ENCODE assay signal across 16 mouse cellular contexts in the genomic region with DNA sequence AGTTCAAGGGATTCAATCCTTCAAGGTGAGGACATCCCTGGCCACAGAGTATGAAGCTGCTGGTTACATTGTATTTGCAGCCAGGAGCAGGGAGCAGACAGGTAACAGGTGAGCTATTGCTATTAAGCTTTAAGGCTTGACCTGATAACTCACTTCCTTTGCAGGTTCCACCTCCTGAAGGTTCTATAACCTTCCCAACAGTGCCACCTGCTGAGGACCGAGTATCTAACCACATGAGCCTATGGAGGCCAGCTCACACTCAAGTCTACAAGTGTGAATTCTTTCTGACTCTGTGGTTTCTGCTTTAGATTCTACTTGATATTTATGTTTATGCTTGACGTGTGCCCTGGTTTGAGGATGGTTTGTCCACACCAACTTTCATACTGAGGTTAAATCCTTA. TPM values are rescaled to one million over a fixed set of nuclear protein-coding genes. Genes with fewer than 3 reads are reported as not detected.
DNase-seq lines count a peak whose midpoint lies in the region; ATAC-seq and TF ChIP-seq lines count a peak whose summit lies in the region.
"Had no signal": no experiment of that assay in that cellular context is flagged by ENCODE, and none has a peak within 500 bp of the region (broad histone marks: within the 10 kb centered on the region; RNA-seq: fewer than 3 reads in every experiment).

No protein-coding gene starts in this region.

- H3K9me3 ChIP-seq in lung, postnatal 0 days (ENCODE audit: low read length), result no peaks in the 10 kb centered on the region
- H3K9me3 ChIP-seq in stomach, postnatal 0 days (ENCODE audit: control insufficient read depth, low read length), result no peaks in the 10 kb centered on the region
- H3K9me3 ChIP-seq: embryonic facial prominence, embryonic 12.5 days; forebrain, embryonic 10.5 days; liver, embryonic 12.5 days had no signal

- WGBS in lung, postnatal 0 days, result 63% methylated on average over 2 of the region's 2 CpGs
- WGBS in lung, adult 2 months, result 57% methylated on average over 2 of the region's 2 CpGs
- 56% methylated on average over 2 of the region's 2 CpGs for WGBS in stomach, postnatal 0 days

- no peak for TF ChIP-seq POLR2A in lung, adult 2 months (IDR thresholded peaks at IDR 0.05; ENCODE audit: borderline replicate concordance, extremely low read depth, low read depth, low read length)

- no peak for ATAC-seq in lung, postnatal 0 days
- no peak for ATAC-seq in Patski
- no peak for ATAC-seq in stomach, postnatal 0 days (ENCODE audit: low FRiP score, low TSS enrichment)
- ATAC-seq: hindbrain, embryonic 16.5 days; liver, embryonic 12.5 days had no signal

- POLR2A ChIA-PET in Patski (lab: Charles Lee), result no interaction called here

- no peaks in the 10 kb centered on the region for H3K36me3 ChIP-seq in lung, postnatal 0 days (ENCODE audit: insufficient read depth, low read length)
- H3K36me3 ChIP-seq in stomach, postnatal 0 days (ENCODE audit: control insufficient read depth, insufficient read depth, low read length), result no peaks in the 10 kb centered on the region
- H3K36me3 ChIP-seq: embryonic facial prominence, embryonic 12.5 days; forebrain, embryonic 10.5 days; liver, embryonic 12.5 days had no signal

- peak; percentile 41 for TF ChIP-seq CTCF in lung, postnatal 0 days (IDR thresholded peaks at IDR 0.05)
- TF ChIP-seq CTCF in lung, adult 2 months (IDR thresholded peaks at IDR 0.05; ENCODE audit: insufficient read depth, low read length), result no peak
- peak; percentile 13 for TF ChIP-seq CTCF in Patski (IDR thresholded peaks at IDR 0.05)
- peak; percentile 62 for TF ChIP-seq CTCF in stomach, postnatal 0 days (IDR thresholded peaks at IDR 0.05; ENCODE audit: low read depth)

- no peaks in the 10 kb centered on the region for H3K27me3 ChIP-seq in lung, postnatal 0 days (replicated peaks; ENCODE audit: insufficient read depth, low read length)
- peaks cover 20% of the 10 kb centered on the region for H3K27me3 ChIP-seq in Patski
- H3K27me3 ChIP-seq in stomach, postnatal 0 days (ENCODE audit: control insufficient read depth, insufficient read depth, low read length), result no peaks in the 10 kb centered on the region
- H3K27me3 ChIP-seq: embryonic facial prominence, embryonic 12.5 days; liver, embryonic 12.5 days had no signal

- H3K27ac ChIP-seq in lung, postnatal 0 days (ENCODE audit: low read length), result no peak overlapping the region
- H3K27ac ChIP-seq in stomach, postnatal 0 days (replicated peaks), result no peak overlapping the region
- H3K27ac ChIP-seq: embryonic facial prominence, embryonic 12.5 days; forebrain, embryonic 10.5 days; liver, embryonic 12.5 days had no signal

- no peak overlapping the region for H3K9ac ChIP-seq in lung, postnatal 0 days (replicated peaks; ENCODE audit: low read depth)
- H3K9ac ChIP-seq in stomach, postnatal 0 days (ENCODE audit: low read length), result no peak overlapping the region
- H3K9ac ChIP-seq: embryonic facial prominence, embryonic 12.5 days; liver, embryonic 12.5 days had no signal

- in situ Hi-C loops in Patski (cut with MboI; ENCODE audit: low pct_unique_long_range_greater_than_20kb), result no loop called here

- H3K4me1 ChIP-seq in lung, postnatal 0 days (ENCODE audit: insufficient read depth, low read depth, low read length), result no peaks in the 10 kb centered on the region
- no peaks in the 10 kb centered on the region for H3K4me1 ChIP-seq in lung, adult 2 months (ENCODE audit: control insufficient read depth, insufficient read depth, low read length)
- no peaks in the 10 kb centered on the region for H3K4me1 ChIP-seq in stomach, postnatal 0 days (replicated peaks; ENCODE audit: control insufficient read depth, insufficient read depth)
- H3K4me1 ChIP-seq: embryonic facial prominence, embryonic 12.5 days; forebrain, embryonic 10.5 days; liver, embryonic 12.5 days had no signal

- TF ChIP-seq EP300 in lung, postnatal 0 days (IDR thresholded peaks at IDR 0.05), result no peak
- no peak for TF ChIP-seq EP300 in stomach, postnatal 0 days (optimal IDR thresholded peaks at IDR 0.05)

- H3K4me2 ChIP-seq in lung, postnatal 0 days (replicated peaks; ENCODE audit: low read depth, low read length), result no peak overlapping the region
- H3K4me2 ChIP-seq in stomach, postnatal 0 days (replicated peaks; ENCODE audit: low read depth), result no peak overlapping the region
- H3K4me2 ChIP-seq: embryonic facial prominence, embryonic 12.5 days; liver, embryonic 12.5 days had no signal

- no peak overlapping the region for H3K4me3 ChIP-seq in lung, postnatal 0 days (ENCODE audit: low read depth, low read length)
- no peak overlapping the region for H3K4me3 ChIP-seq in lung, adult 2 months (replicated peaks; ENCODE audit: extremely low read depth, low read depth, low read length)
- H3K4me3 ChIP-seq in stomach, postnatal 0 days (ENCODE audit: low read depth, low read length), result no peak overlapping the region
- H3K4me3 ChIP-seq: embryonic facial prominence, embryonic 12.5 days; forebrain, embryonic 10.5 days; liver, embryonic 12.5 days had no signal

- peak; percentile 4 for DNase-seq in kidney, adult 18-20 months
- no peak for DNase-seq in kidney, adult 8-10 months
- peak; percentile 9 for DNase-seq in lung, postnatal 0 days (ENCODE audit: low spot score)
- no peak for DNase-seq in lung, adult 2 months
- DNase-seq in Patski (ENCODE audit: low read depth, low spot score), result no peak
- DNase-seq in stomach, postnatal 0 days (ENCODE audit: low spot score), result peak; percentile 53
- DNase-seq in urinary bladder, adult 2 months (ENCODE audit: low spot score), result no peak
- DNase-seq: cerebellum, adult 9-10 months; midbrain, embryonic 14.5 days; right cerebral cortex, postnatal 25 days; thymus, adult 2 months had no signal

- CTCF ChIA-PET in Patski (lab: Charles Lee), result no interaction called here

RNA-seq across cellular contexts. Expression of a gene that starts 21.3 kb away (rescaled TPM):
- polyA plus RNA-seq in lung, postnatal 0 days (2015; fragmentation: Nextera tagmentation; extraction: Ambion mirVana), result not detected in 2 replicates
- polyA plus RNA-seq in lung, adult 2 months (2012; rRNA removed), result not detected in 2 replicates
- polyA plus RNA-seq in Patski (2021), result not detected
- not detected in 2 replicates for polyA plus RNA-seq in stomach, postnatal 0 days (2015; fragmentation: Nextera tagmentation; extraction: Ambion mirVana)
- polyA plus RNA-seq in urinary bladder, adult 2 months (2012; rRNA removed), result not detected in 2 replicates
- polyA plus RNA-seq: embryonic facial prominence, embryonic 12.5 days; forebrain, embryonic 10.5 days; hindbrain, embryonic 16.5 days; large intestine, adult 2 months; liver, embryonic 12.5 days; midbrain, embryonic 14.5 days; thymus, adult 2 months had no signal

Comparison
In these comparisons a context has a peak if more than half of its experiments do, and no peak if none do; other contexts are left out.
1. DNase-seq: peak in kidney, adult 18-20 months (single experiment), lung, postnatal 0 days (single experiment) and stomach, postnatal 0 days (single experiment); none in kidney, adult 8-10 months (0 of 2), lung, adult 2 months (single experiment), Patski (single experiment) and urinary bladder, adult 2 months (single experiment).